Mouse (Mus musculus) CD4-positive, CD25-positive, alpha-beta regulatory T cell, adult 4 months (primary cell): ENCODE measurements around the gene Stk11. TPM values are rescaled to one million over a fixed set of nuclear protein-coding genes. Genes with fewer than 3 reads are reported as not detected.

Source experiments
- ATAC-seq: one replicate; pipeline ENCODE4 v1.8.0; 2017
- polyA plus RNA-seq, 2 experiments: library from polyadenylated mRNA; unstranded; fragments of 100-300 nt; shearing (Covaris generic); gene quantifications; one replicate each; pipeline ENCODE4 v1.2.1; 2017

Gene Stk11
- polyA plus RNA-seq, 2 experiments from 2014 or later: 19.2 to 30.7 TPM

GRCm38 (mm10) chr10:80144864-80145838 lies 29.5 kb downstream of the Stk11 start:
- no peak for ATAC-seq

GRCm38 (mm10) chr10:80145896-80146295 lies 30.3 kb downstream of the Stk11 start:
- no peak for ATAC-seq

- ATAC-seq: no peak
Measured at GRCm38 (mm10) chr10:80146568-80147011, 31.0 kb downstream of the Stk11 start.

- ATAC-seq: no peak
Measured at GRCm38 (mm10) chr10:80147146-80147718, 31.6 kb downstream of the Stk11 start.

GRCm38 (mm10) chr10:80147719-80148601 lies 32.4 kb downstream of the Stk11 start, which contains the start of gene Midn:
Midn (plus strand) TSS chr10:80148272.
- ATAC-seq: no peak

GRCm38 (mm10) chr10:80148610-80149290 lies 33.1 kb downstream of the Stk11 start:
- peak; percentile 37 for ATAC-seq

GRCm38 (mm10) chr10:80149291-80150225 lies 34.0 kb downstream of the Stk11 start:
- ATAC-seq: peak; percentile 83

GRCm38 (mm10) chr10:80150226-80151210 lies 34.9 kb downstream of the Stk11 start:
- peak; percentile 7 for ATAC-seq

GRCm38 (mm10) chr10:80151211-80152034 lies 35.8 kb downstream of the Stk11 start:
- ATAC-seq: no peak

- ATAC-seq: no peak
Measured at GRCm38 (mm10) chr10:80152071-80152872, 36.7 kb downstream of the Stk11 start.

GRCm38 (mm10) chr10:80152873-80153260 lies 37.3 kb downstream of the Stk11 start:
- no peak for ATAC-seq

GRCm38 (mm10) chr10:80153713-80154112 lies 38.1 kb downstream of the Stk11 start:
- no peak for ATAC-seq

- no peak for ATAC-seq
Measured at GRCm38 (mm10) chr10:80154384-80154783, 38.8 kb downstream of the Stk11 start.

GRCm38 (mm10) chr10:80155277-80155676 lies 39.7 kb downstream of the Stk11 start:
- no peak for ATAC-seq

- no peak for ATAC-seq
Measured at GRCm38 (mm10) chr10:80156002-80156751, 40.6 kb downstream of the Stk11 start.

- no peak for ATAC-seq
Measured at GRCm38 (mm10) chr10:80156752-80157053, 41.1 kb downstream of the Stk11 start.
